Mouse (Mus musculus) bone marrow, adult 2 months (tissue): Measurements from ENCODE around the gene Ttll12. TPM values are rescaled to one million over a fixed set of nuclear protein-coding genes. Genes with fewer than 3 reads are reported as not detected.

Experiments
- H3K27ac ChIP-seq: fragments of 200-500 bp; 2 replicates; pipeline ENCODE4 v1.5.1; 2012; ENCODE audit warnings: low read depth, mild to moderate bottlenecking, control low read depth, inconsistent platforms, low read length; ENCODE audit not compliant: control insufficient read depth, poor library complexity, insufficient read depth
- H3K4me1 ChIP-seq: fragments of 200-500 bp; 2 replicates; pipeline ENCODE4 v1.6.1; 2011; ENCODE audit warnings: low read length; ENCODE audit not compliant: control insufficient read depth, insufficient read depth
- H3K4me3 ChIP-seq: fragments of 200-500 bp; replicated peaks from 2 replicates; pipeline ENCODE3; 2011; ENCODE audit warnings: mild to moderate bottlenecking, low read depth, low read length, control low read depth; ENCODE audit not compliant: control insufficient read depth
- CTCF ChIP-seq: fragments of 200-500 bp; IDR thresholded peaks from 2 replicates; pipeline ENCODE4 v1.5.1; 2011; ENCODE audit warnings: low read length, control low read depth; ENCODE audit not compliant: control insufficient read depth, insufficient read depth
- POLR2A ChIP-seq: fragments of 200-500 bp; IDR thresholded peaks from 2 replicates; pipeline ENCODE4 v1.6.1; 2011; ENCODE audit warnings: low read depth, mild to moderate bottlenecking, control low read depth, low read length, borderline replicate concordance; ENCODE audit not compliant: control insufficient read depth
- WGBS: fragments of 180-500 bp; shearing (Covaris S2); methylation state at CpG from one replicate; pipeline ENCODE4 v1.1.7; 2018; 5-methylcytosine and 5-hydroxymethylcytosine counted together
- polyA plus RNA-seq: library from polyadenylated mRNA; stranded (reverse); fragments of >200 nt; gene quantifications from 2 replicates; pipeline ENCODE4 v1.2.4, GENCODE M21; 2011; ENCODE audit warnings: low replicate concordance; ENCODE audit not compliant: missing spikeins, insufficient read depth, insufficient read length

Gene Ttll12
- polyA plus RNA-seq, 1 experiment, result 19.8 TPM

GRCm38 (mm10) chr15:83631071-83631470 lies 36.1 kb upstream of the Ttll12 start:
- Histone ChIP-seq H3K4me3 (no peak overlapping the region), H3K27ac (no peak overlapping the region), H3K4me1 (no peaks in the 10 kb centered on the region)
- 73% methylated on average over 7 of the region's 7 CpGs for WGBS
- TF ChIP-seq POLR2A (no peak), CTCF (no peak)

DNA sequence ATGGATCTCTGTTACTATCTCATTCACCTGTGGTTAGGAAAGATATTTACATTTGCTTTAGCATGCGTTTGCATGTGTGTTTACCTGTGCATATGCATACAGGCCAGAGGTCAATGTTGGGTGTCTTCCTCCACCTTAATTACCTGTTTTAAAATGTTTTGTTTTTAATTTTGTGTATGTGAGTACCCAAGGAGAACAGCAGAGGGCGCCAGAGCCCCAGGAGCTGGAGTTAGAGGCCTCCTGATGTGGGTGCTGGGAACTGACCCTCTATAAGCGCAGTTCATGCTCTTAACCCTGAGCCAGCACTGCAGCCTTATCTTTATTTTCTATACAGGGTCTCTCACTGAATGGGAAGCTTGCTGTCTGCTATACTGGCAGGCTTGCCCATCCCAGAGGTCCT lies 34.8 kb upstream of the Ttll12 start:
- Histone ChIP-seq H3K4me1 (no peaks in the 10 kb centered on the region), H3K27ac (no peak overlapping the region), H3K4me3 (no peak overlapping the region)
- WGBS, result 59% methylated on average over 3 of the region's 3 CpGs
- TF ChIP-seq POLR2A, result no peak
- TF ChIP-seq CTCF, result peak; percentile 17; the same call in 1 of the 2 replicates

DNA sequence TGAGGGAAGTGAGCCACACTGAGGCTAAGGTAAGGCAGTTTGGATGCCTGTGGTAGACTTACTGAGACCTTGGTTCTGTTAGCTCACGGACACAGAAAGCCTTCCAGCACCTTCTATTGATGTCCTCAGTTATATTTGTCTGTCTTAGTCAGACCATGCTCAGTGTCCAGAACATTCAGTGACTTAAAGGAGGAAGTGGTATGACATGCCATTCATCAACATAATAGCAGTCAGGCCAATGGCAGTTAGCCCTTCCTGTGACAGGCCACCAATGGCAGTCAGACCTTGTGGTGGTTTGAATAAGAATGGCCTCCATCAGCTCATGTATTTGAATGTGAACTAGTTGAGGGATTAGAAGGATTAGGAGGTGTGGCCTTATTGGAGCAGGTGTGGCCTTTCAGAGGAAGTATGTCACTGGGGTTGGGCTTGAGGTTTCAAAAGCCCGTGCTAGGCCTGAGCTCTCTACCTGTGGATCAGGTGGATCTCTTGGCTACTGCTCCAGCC lies 31.2 kb upstream of the Ttll12 start:
- no peaks in the 10 kb centered on the region for H3K4me1 ChIP-seq
- H3K27ac ChIP-seq, result no peak overlapping the region
- 81% methylated on average over 2 of the region's 2 CpGs for WGBS
- H3K4me3 ChIP-seq, result no peak overlapping the region
- TF ChIP-seq POLR2A (no peak), CTCF (no peak)

DNA sequence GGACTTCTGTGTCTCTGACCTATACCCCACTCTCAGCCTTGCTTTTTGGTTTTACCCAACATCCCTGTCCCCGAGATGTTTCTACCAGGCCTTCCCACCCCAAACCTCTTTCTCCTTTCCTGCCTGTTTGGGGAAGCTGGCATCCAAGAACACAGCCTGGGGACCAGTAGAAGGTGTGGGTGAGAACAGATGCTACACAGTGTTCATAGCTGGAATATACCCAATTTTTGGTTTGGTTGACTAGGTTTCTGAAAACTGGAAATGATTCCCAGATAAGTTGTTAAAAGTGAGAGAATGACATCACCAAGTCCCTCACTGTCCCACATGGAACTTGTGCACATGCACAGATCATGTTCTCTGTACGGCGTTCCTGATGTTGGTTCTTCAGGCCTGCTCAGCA lies 20.3 kb upstream of the Ttll12 start:
- WGBS, result 83% methylated on average over 3 of the region's 3 CpGs
- H3K4me1 ChIP-seq, result no peaks in the 10 kb centered on the region
- TF ChIP-seq POLR2A (no peak), CTCF (no peak)
- no peak overlapping the region for H3K27ac ChIP-seq
- H3K4me3 ChIP-seq, result no peak overlapping the region

- H3K27ac ChIP-seq, result peak overlapping the region; percentile 59
Measured at GRCm38 (mm10) chr15:83607115-83607802, 12.3 kb upstream of the Ttll12 start.

DNA sequence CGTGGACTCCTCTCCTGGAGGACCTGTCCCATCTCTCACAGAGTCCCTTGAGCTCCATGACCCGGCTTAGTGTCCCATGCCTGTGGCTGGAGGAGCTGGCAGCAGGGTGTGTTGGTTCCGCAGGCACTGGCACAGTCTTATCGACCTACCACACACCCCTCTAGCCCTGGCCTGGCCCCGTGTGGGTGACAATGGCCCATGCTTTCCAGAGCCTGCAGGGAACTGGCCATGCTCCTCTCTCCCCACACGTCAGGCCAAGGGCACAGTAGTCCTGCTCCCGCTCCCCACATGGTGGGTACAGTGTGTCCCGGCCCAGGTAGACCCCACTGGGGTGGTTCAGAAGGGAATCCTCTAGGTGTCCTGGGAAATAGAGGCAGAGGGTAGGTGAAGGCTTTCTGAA lies 11.7 kb upstream of the Ttll12 start:
- H3K27ac ChIP-seq, result peak overlapping the region; percentile 59
- WGBS, result 68% methylated on average over 8 of the region's 8 CpGs
- peaks cover 3% of the 10 kb centered on the region; the same call in 1 of the 2 replicates for H3K4me1 ChIP-seq
- TF ChIP-seq CTCF, result no peak
- TF ChIP-seq POLR2A, result 0 out of 2 replicates have a peak, but pooled peaks have one; percentile 18
- H3K4me3 ChIP-seq, result no peak overlapping the region

More at GRCm38 (mm10) chr15:83607115-83607802, 12.3 kb upstream of the Ttll12 start:
- Histone ChIP-seq H3K4me3 (no peak overlapping the region), H3K4me1 (peaks cover 3% of the 10 kb centered on the region; the same call in 1 of the 2 replicates)
- WGBS, result 46% methylated on average over 15 of the region's 15 CpGs
- TF ChIP-seq CTCF (peak; percentile 96), POLR2A (no peak)

DNA sequence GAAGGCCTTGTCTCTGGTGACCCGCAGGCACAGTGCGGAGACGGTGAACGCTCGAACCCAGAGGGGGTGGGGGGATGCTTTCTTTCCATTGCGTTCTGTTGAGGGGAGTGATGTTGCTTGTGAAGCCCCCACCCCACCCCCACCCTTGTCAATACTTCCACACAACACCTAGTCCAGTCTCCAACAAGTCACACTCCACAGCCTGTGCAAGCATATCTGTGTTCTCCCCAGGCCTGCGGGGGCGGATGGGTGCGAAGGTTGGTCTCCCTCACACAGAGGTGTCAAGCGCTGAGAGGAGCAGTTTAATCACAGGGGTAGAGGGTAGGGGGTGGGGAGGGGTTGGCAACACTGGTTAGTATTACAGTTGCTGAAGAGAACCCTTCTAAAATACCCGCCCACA lies 11.3 kb upstream of the Ttll12 start:
- peaks cover 4% of the 10 kb centered on the region for H3K4me1 ChIP-seq
- no peak overlapping the region for H3K4me3 ChIP-seq
- peak overlapping the region; percentile 28; the same call in 1 of the 2 replicates for H3K27ac ChIP-seq
- TF ChIP-seq POLR2A, result no peak
- 86% methylated on average over 11 of the region's 11 CpGs for WGBS

- peak overlapping the region; percentile 3; the same call in 1 of the 2 replicates for H3K27ac ChIP-seq
- H3K4me1 ChIP-seq, result peaks cover 7% of the 10 kb centered on the region
- WGBS, result 89% methylated on average over 7 of the region's 7 CpGs
Measured at GRCm38 (mm10) chr15:83603426-83603825, 8.5 kb upstream of the Ttll12 start.

More at GRCm38 (mm10) chr15:83603426-83603825, 8.5 kb upstream of the Ttll12 start:
- TF ChIP-seq CTCF (no peak), POLR2A (no peak)
- H3K4me3 ChIP-seq, result no peak overlapping the region
